Mouse (Mus musculus): ENCODE measurements around the gene N4bp2l2.

DNA sequence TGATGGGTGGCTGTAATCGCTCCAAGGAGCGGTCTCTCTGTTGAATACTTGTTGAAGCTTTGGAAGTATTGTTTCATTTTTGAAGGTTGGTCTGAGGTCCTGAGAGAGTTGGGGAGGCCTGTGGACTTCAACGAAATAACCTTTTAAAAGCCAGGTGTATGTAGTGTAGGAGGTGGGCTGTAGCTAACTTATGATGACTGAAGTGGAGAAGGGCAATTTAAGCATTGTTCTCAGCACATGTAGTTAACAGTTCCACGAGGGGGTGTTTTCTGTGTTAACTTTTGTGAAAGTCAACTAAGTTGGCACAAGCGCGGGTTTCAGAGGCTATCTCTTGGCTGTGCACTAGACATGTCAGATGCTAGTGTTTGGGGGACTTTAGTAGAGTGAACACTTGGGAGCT lies 8.9 kb upstream of the N4bp2l2 start:
- no peak for TF ChIP-seq POLR2A (IDR thresholded peaks at IDR 0.05; ENCODE audit: insufficient read depth, low read depth, low read length)
- TF ChIP-seq EP300 (IDR thresholded peaks at IDR 0.05; ENCODE audit: insufficient read depth, low read depth, low read length) = no peak

Measured in heart, adult 2 months (tissue).